Mouse (Mus musculus) erythroblast, embryonic 14.5 days (primary cell): ENCODE measurements around the gene Umod.

Experiments used
- GATA1 ChIP-seq: IDR thresholded peaks from 2 replicates; pipeline ENCODE4 v1.6.1; 2012; ENCODE audit warnings: low read length, inconsistent platforms, mixed read lengths
- TAL1 ChIP-seq: IDR thresholded peaks from 3 replicates; pipeline ENCODE4 v1.6.1; 2012; ENCODE audit warnings: low read length, inconsistent platforms, mixed read lengths

DNA sequence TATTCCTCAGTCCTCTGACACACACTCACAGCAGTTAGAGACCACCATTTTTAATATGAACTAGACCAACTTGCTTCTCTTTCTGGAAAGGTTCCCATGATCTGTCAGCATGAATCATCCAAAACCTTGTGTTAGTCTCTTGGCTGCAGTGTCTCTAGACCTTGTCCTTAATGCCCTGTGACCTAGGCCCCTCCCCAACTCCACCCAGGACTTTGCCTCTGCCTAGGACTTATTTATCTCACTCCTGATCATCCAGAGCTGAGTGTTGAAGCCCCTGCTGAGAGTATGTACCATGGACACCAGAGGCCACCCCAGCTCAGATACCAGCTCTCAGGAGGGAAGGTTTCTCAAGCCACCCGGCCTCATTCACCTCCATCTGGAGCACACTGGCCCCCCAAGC is 43.3 kb upstream of the Umod start:
- TF ChIP-seq GATA1 (no peak), TAL1 (no peak)
